Mouse (Mus musculus) hindbrain, embryonic 14.5 days (tissue): ENCODE results near the gene Gorasp1. TPM values are rescaled to one million over a fixed set of nuclear protein-coding genes. Genes with fewer than 3 reads are reported as not detected.

ENCODE experiments used
- ATAC-seq: fragments of 200-750 bp; cut with Nextera tagmentation; 2 replicates; pipeline ENCODE4 v1.8.0; 2017; ENCODE audit warnings: moderate number of reproducible peaks, mild to moderate bottlenecking, moderate TSS enrichment, moderate library complexity; ENCODE audit not compliant: low FRiP score
- DNase-seq: peaks from one replicate; pipeline ENCODE4 v3.0.0-alpha.2; 2015; ENCODE audit warnings: low spot score
- H3K27ac ChIP-seq: fragments of 300-500 bp; sonication (generic); 2 replicates; pipeline ENCODE4 v1.5.1; 2014; ENCODE audit warnings: mild to moderate bottlenecking, moderate library complexity
- H3K27me3 ChIP-seq: fragments of 300-500 bp; sonication (generic); 2 replicates; pipeline ENCODE4 v1.6.1; 2014; ENCODE audit warnings: mild to moderate bottlenecking, low read length, mixed read lengths; ENCODE audit not compliant: control insufficient read depth, insufficient read depth
- H3K36me3 ChIP-seq: fragments of 300-500 bp; sonication (generic); replicated peaks from 2 replicates; pipeline ENCODE4 v1.6.1; 2014; ENCODE audit not compliant: control insufficient read depth, insufficient read depth
- H3K4me1 ChIP-seq: fragments of 300-500 bp; sonication (generic); replicated peaks from 2 replicates; pipeline ENCODE4 v1.6.1; 2014; ENCODE audit warnings: antibody characterized with exemption, low read length, mixed read lengths; ENCODE audit not compliant: control insufficient read depth, insufficient read depth
- H3K4me2 ChIP-seq: fragments of 300-500 bp; sonication (generic); replicated peaks from 2 replicates; pipeline ENCODE4 v1.6.1; 2014; ENCODE audit warnings: mild to moderate bottlenecking, moderate library complexity
- H3K4me3 ChIP-seq: fragments of 300-500 bp; sonication (generic); replicated peaks from 2 replicates; pipeline ENCODE4 v1.5.1; 2014; ENCODE audit warnings: mild to moderate bottlenecking, low read length
- H3K9ac ChIP-seq: fragments of 300-500 bp; sonication (generic); 2 replicates; pipeline ENCODE4 v1.6.1; 2014
- H3K9me3 ChIP-seq: fragments of 300-500 bp; sonication (generic); 2 replicates; pipeline ENCODE4 v1.6.1; 2016; ENCODE audit warnings: low read length; ENCODE audit not compliant: control insufficient read depth
- WGBS: fragments of 180-500 bp; shearing (Covaris S2); extraction: QIAGEN DNeasy Blood & Tissue Kit; methylation state at CpG from one replicate; pipeline ENCODE4 v1.1.7; 2014; 5-methylcytosine and 5-hydroxymethylcytosine counted together
- polyA plus RNA-seq: library from polyadenylated mRNA; unstranded; fragments of >200 nt; fragmentation: Nextera tagmentation; extraction: Ambion mirVana; gene quantifications from 2 replicates; pipeline ENCODE4 v1.2.1, GENCODE M21; 2014

Gorasp1 gene
- 24.3 and 27.9 TPM in 2 replicates for polyA plus RNA-seq

DNA sequence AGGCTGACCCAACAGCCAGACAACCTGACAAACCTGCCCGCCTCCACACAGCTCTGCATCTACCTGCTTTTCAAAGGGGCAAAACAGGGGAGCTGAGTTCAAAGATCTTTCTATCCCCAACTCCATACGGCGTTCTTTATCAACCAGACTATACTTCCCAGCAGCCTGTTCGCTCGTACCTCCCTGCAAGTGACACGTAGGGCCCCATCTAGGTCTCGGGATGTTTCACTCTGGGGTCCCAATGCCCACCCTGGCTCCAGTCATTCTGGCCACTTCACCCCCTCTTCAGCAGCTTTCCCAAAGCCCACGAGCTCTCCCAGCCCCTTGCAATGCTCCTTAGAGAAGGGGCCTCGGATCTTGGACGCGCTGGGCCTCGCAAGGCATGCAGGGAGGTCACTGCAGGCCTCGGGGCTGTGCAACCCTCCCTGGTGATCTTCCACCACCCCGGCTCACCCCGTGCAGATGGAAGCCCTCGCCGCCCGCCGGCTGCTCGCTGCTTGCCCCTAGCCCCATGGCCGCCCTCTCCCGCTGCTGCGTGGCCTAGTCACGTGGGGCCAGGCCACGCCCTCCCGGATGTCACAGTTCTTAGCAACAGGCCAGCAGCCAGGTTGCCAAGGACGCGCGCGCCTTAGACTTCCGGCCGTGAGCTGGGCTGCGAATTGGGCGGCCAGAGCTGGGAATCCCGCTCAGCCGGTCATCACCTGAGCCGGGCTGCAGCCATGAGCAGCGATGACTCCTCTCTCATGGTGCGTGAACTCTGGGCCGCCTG, at the start of gene Gorasp1, which contains the start of gene Ttc21a:
Gene Gorasp1, minus strand, starts transcription at position 561 of the 769 bp plus-strand sequence.
Gene Ttc21a, plus strand, starts transcription at position 602 of the 769 bp plus-strand sequence.
- 1% methylated on average over 40 of the region's 40 CpGs for WGBS
- H3K9me3 ChIP-seq: no peaks in the 10 kb centered on the region
- peak; percentile 97 for ATAC-seq

GRCm38 (mm10) chr9:119985881-119986574, 48.7 kb upstream of the Gorasp1 start:
- Histone ChIP-seq H3K4me3 (no peak overlapping the region), H3K27me3 (peaks cover 22% of the 10 kb centered on the region), H3K4me2 (no peak overlapping the region), H3K9ac (no peak overlapping the region), H3K27ac (no peak overlapping the region), H3K36me3 (no peaks in the 10 kb centered on the region), H3K4me1 (peaks cover 34% of the 10 kb centered on the region), H3K9me3 (no peaks in the 10 kb centered on the region)
- no peak for ATAC-seq
- no peak for DNase-seq
- 61% methylated on average over 10 of the region's 10 CpGs for WGBS

More for the DNA sequence above, at the start of gene Gorasp1, which contains the start of gene Ttc21a:
- peaks cover 9% of the 10 kb centered on the region; the same call in 1 of the 2 replicates for H3K4me1 ChIP-seq
- peak within 1 kb of the TSS; percentile 90 for H3K4me3 ChIP-seq
- H3K27me3 ChIP-seq: no peaks in the 10 kb centered on the region
- peak within 1 kb of the TSS; percentile 96 for H3K9ac ChIP-seq
- peak within 1 kb of the TSS; percentile 92 for H3K4me2 ChIP-seq
- peaks cover 5% of the 10 kb centered on the region; the same call in 1 of the 2 replicates for H3K36me3 ChIP-seq
- DNase-seq: peak; percentile 93
- peak within 1 kb of the TSS; percentile 79 for H3K27ac ChIP-seq

- peaks cover 39% of the 10 kb centered on the region for H3K4me1 ChIP-seq
- H3K36me3 ChIP-seq: no peaks in the 10 kb centered on the region
- no peaks in the 10 kb centered on the region for H3K9me3 ChIP-seq
- H3K27me3 ChIP-seq: peaks cover 22% of the 10 kb centered on the region
- WGBS: 4% methylated on average over 14 of the region's 14 CpGs
- no peak within 1 kb of the TSS for H3K27ac ChIP-seq
- H3K4me2 ChIP-seq: peak within 1 kb of the TSS; percentile 87
- DNase-seq (no peak), ATAC-seq (no peak)
- H3K9ac ChIP-seq: peak within 1 kb of the TSS; percentile 64
- H3K4me3 ChIP-seq: peak within 1 kb of the TSS; percentile 69
Measured at GRCm38 (mm10) chr9:119984536-119985011, 47.2 kb upstream of the Gorasp1 start, which contains the start of gene Csrnp1. TSS of gene Csrnp1 (minus strand) at chr9:119984658.

GRCm38 (mm10) chr9:119983585-119984535, 46.5 kb upstream of the Gorasp1 start:
- H3K4me1 ChIP-seq: peaks cover 39% of the 10 kb centered on the region
- under 1% methylated on average over 62 of the region's 79 CpGs for WGBS
- H3K4me2 ChIP-seq: peak overlapping the region; percentile 87
- H3K4me3 ChIP-seq: peak overlapping the region; percentile 69
- ATAC-seq (peak; percentile 68), DNase-seq (peak; percentile 72)
- H3K9me3 ChIP-seq: no peaks in the 10 kb centered on the region
- H3K27me3 ChIP-seq: peaks cover 22% of the 10 kb centered on the region
- no peak overlapping the region for H3K27ac ChIP-seq
- H3K9ac ChIP-seq: peak overlapping the region; percentile 64
- no peaks in the 10 kb centered on the region for H3K36me3 ChIP-seq

GRCm38 (mm10) chr9:119982956-119983551, 45.7 kb upstream of the Gorasp1 start:
- peak overlapping the region; percentile 87 for H3K4me2 ChIP-seq
- no peaks in the 10 kb centered on the region for H3K36me3 ChIP-seq
- ATAC-seq: no peak
- peaks cover 22% of the 10 kb centered on the region for H3K27me3 ChIP-seq
- H3K4me1 ChIP-seq: peaks cover 43% of the 10 kb centered on the region
- no peak for DNase-seq
- 2% methylated on average over 35 of the region's 48 CpGs for WGBS
- no peaks in the 10 kb centered on the region for H3K9me3 ChIP-seq
- peak overlapping the region; percentile 64 for H3K9ac ChIP-seq
- H3K27ac ChIP-seq: no peak overlapping the region
- H3K4me3 ChIP-seq: peak overlapping the region; percentile 69

DNA sequence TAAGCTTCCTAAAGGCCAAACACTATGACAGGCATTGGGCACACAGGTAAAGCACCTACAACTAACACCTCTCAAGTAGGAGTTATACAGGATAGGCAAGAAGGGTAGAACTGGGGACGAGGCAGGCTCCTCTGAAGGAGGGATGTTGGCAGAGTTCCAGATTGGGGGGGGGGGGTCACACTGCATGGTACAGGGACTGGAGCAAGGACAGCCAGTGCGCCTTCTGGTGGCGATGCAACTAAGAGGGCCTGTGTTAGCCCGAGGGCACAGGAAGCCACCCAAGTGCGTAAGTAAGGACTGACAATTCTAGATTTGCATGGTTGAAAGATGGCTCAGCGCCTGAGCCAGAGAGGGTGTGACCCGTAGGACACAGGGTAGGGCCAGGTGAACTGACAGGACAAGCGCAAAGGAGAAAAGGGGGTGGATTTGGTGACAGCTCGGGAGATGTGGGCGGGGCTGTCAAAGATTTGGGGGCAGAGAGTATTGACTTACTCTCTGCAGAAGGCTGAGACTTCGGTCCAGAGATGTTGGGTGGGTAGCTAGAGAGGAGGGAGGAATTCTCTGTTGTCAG, 45.0 kb upstream of the Gorasp1 start:
- Histone ChIP-seq H3K27ac (no peak overlapping the region), H3K4me1 (peaks cover 49% of the 10 kb centered on the region), H3K4me2 (peak overlapping the region; percentile 87), H3K4me3 (peak overlapping the region; percentile 69), H3K9me3 (no peaks in the 10 kb centered on the region), H3K27me3 (peaks cover 22% of the 10 kb centered on the region), H3K9ac (peak overlapping the region; percentile 64; the same call in 1 of the 2 replicates), H3K36me3 (no peaks in the 10 kb centered on the region)
- ATAC-seq (peak; percentile 46; the same call in 1 of the 2 replicates), DNase-seq (no peak)
- WGBS: 3% methylated on average over 11 of the region's 11 CpGs

- Histone ChIP-seq H3K4me2 (peak overlapping the region; percentile 87), H3K36me3 (no peaks in the 10 kb centered on the region), H3K9me3 (no peaks in the 10 kb centered on the region), H3K4me1 (peaks cover 51% of the 10 kb centered on the region), H3K27ac (peak overlapping the region; percentile 47), H3K27me3 (peaks cover 22% of the 10 kb centered on the region), H3K4me3 (no peak overlapping the region), H3K9ac (peak overlapping the region; percentile 11; the same call in 1 of the 2 replicates)
- ATAC-seq: 0 out of 2 replicates have a peak, but pooled peaks have one; percentile 1
- DNase-seq: peak; percentile 65
- WGBS: 3% methylated on average over 16 of the region's 16 CpGs
Measured at GRCm38 (mm10) chr9:119981183-119982179, 44.1 kb upstream of the Gorasp1 start.
